Mouse (Mus musculus) thymus, postnatal 14 days (tissue): ENCODE data around the gene Coro6.

ENCODE experiments used
- DNase-seq: peaks from one replicate; pipeline ENCODE4 v3.0.0; 2021

Coro6 gene

GRCm38 (mm10) chr11:77465111-77465510 is 2.9 kb downstream of the Coro6 start:
- no peak for DNase-seq

GRCm38 (mm10) chr11:77466544-77466943 is 4.3 kb downstream of the Coro6 start:
- no peak for DNase-seq

DNA sequence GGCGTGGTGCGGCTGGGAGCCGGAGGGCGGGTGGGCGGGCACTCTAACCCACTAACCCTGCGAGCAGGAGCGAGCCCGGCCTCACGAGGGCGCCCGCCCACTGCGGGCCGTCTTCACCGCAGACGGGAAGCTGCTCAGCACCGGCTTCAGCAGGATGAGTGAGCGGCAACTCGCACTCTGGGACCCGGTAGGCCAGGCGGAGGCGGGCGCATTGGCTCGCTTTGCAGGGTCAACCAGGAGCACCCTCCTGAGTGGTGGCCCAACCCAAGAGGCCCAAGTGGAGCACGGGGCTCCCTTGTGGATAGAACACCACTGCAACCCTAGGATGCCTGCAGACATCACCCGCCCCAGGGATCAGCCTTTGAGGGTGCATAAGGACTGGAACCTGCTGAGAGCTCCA is 4.9 kb downstream of the Coro6 start:
- peak; percentile 95 for DNase-seq

- peak; percentile 90 for DNase-seq
Measured at GRCm38 (mm10) chr11:77467784-77468183, 5.6 kb downstream of the Coro6 start.

DNA sequence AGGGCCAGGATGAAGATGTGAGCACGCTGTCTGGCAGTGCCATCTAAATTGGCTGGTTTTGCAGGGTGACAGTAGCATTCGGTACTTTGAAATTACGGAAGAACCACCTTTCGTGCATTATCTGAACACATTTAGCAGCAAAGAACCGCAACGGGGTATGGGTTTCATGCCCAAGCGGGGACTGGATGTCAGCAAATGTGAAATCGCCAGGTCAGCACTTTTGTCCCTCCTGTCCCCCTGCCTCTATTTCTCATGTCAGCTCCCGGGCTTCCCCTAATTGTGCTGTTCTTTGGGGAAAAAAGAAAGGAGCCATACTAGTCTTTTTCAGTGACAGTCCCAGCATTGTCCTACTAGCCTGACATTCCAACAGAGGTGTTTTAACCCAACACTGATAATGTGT is 6.2 kb downstream of the Coro6 start:
- DNase-seq = no peak

GRCm38 (mm10) chr11:77471407-77471806 is 9.2 kb downstream of the Coro6 start:
- DNase-seq = no peak

DNA sequence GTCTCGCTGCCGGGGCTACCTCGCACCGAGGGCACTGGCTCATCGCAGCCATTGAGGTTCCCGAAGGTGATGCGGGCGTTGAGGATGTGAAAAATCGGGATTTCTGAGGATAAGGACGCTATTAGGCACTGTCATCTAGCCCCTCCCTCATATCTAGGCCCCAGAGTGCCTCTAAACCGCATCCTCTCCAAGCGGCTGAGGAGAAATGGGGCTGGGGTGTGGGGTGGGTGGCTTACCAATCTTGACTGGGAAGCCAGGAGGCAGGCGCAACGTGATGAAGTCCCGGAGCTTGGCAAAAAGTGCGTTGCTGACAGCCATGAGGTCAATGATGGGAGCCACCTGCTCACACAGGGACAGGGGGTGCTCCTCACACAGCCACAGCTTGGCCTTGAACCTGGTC is 10.6 kb downstream of the Coro6 start:
- DNase-seq = no peak

GRCm38 (mm10) chr11:77476216-77476615 is 14.0 kb downstream of the Coro6 start:
- no peak for DNase-seq

DNA sequence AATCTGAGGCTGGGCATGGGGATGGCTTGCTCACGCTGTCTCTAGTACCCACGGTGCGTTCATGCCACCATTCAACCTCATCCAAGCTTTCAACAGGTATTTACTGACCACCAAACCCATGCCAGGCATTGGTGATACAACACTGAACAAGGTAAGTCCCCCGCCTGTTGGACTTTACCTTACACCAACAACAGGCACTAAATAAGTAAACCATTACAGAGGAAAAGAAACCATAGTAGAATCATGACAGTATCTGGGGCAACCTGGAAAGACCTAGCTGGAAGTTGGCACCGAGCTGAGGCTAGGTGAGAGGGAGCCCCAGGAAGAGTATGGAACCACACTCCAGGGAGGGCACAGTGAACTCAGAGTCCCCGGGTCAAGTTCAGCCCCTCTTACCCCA is 14.7 kb downstream of the Coro6 start:
- no peak for DNase-seq

GRCm38 (mm10) chr11:77483043-77483442 is 20.8 kb downstream of the Coro6 start:
- no peak for DNase-seq

DNA sequence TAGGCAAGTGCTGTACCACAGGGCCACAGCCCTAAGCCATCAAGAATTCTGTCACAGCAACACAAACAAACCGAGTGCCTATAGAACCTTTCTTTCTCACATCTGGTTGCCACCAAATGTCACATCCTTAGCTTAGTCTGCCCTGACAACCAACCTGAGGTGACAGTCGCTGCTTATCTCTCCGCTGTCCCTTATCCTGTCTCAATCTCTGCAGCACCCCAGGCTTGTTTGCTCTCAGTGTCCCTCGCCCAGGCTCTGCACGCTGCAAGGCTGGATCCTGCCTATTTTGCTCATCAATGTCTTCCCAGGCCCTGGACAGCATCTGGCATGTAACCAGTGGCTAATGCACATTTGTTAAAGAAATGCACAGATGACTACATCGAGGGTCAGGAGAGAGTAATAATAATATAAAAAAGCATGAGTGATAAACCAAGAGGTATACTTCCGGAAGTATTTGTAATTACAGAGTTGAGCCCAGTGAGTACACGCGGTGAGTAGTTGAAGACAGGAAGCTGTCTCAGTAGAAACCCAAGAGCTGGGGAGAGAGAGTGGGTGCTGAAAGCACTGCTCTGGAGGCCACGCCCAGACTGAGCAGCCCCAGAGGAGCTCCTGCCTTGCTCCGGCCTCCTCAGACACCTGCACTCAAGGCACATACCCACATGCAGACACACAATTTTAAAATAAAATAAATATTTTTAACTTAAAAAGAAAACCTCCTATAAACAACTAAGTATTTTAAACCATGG is 21.5 kb downstream of the Coro6 start:
- DNase-seq = peak; percentile 84

DNA sequence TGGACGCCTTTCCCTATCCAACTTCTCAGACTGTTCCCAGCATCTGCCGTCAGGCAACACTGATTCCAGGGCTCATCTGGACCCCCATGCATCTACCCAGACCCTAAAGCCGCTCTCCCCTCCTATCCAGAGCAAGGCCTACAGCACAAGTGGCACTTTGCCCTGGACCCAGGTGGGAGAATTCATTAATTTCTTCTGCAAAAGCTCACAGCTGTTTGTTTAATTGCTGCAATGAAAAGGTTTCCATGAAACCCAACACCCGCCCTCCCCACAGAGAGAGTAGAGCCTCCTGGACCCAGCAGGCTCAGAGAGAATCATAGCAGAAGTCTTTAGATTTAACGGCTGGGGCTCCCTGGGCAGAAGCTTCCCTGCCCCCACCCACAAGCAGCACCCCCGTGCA is 23.0 kb downstream of the Coro6 start:
- no peak for DNase-seq

DNA sequence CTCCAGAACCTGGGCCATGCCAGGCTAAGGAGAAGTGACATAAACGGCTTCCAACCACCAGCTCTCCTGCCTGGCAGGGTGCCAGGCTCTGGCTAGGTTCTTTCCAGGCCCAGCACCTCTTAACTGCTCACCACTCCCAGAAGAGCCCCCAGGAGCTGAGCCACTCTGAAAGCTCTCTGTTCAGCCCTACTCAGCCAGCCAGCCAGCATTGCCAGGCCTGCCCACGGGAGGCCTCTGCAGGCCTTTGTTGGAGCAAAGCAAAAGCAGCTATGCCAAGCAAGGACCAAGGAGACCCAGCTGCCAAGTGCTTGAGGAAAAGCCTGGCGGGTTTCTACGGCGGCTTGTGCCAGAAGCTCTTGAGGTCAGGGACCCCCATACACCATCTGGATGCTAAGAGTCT is 24.6 kb downstream of the Coro6 start:
- no peak for DNase-seq

- peak; percentile 55 for DNase-seq
Measured at GRCm38 (mm10) chr11:77488771-77489581, 26.8 kb downstream of the Coro6 start.

DNA sequence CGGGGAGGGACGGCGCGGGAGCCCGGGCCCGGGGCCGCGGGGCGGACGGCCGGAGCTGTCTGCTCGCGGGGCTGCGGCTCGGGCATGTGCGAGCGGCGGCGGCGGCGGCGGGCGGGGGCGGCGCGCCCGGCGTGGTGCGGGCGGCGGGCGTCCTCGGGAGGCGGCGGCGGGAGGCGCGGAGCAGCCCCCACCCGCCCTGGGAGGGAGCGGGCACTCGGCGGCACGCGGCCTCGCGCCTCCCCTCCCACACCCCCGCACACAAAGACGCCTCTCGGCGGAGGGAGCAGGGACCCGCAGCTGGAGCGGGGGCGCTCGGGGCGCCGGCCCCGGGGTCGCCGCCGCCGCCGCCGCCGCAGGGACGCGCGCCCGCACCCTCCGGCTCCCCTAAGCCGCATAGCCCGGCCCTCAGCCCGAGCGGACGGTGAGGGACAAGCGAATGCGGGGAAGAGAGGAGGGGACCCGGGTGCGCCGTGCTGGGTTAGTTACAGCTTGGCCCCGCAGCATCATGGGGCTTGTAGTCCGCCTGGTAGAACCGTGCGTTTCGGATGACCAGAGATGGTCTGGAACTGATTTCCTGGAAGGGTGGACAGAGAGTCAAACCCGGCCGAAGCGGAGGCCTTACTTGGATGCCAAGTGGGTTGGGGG is 27.5 kb downstream of the Coro6 start, which contains the start of gene Ankrd13b:
Gene Ankrd13b, minus strand, starts transcription at position 88 of the 645 bp plus-strand sequence.
- DNase-seq = peak; percentile 68

DNA sequence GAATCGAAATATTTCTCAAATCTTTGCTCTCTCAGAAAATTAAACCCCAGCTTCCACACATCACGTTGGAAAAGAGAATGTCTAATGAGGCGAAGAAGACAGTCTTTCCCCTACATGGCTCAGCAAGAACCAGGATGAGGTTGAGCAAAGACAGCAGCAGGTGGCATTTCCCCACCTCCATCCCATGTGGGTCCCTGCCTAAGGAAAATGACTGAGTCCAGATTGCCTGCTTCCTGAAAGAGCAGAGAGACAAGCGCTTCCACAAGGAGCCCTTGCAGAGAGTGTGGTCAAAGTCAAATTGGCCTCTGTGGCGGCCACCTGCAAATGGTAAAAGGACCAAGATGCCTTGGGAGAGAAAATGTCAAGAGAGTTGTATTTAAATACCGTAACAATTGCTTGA is 28.2 kb downstream of the Coro6 start:
- DNase-seq = no peak

DNA sequence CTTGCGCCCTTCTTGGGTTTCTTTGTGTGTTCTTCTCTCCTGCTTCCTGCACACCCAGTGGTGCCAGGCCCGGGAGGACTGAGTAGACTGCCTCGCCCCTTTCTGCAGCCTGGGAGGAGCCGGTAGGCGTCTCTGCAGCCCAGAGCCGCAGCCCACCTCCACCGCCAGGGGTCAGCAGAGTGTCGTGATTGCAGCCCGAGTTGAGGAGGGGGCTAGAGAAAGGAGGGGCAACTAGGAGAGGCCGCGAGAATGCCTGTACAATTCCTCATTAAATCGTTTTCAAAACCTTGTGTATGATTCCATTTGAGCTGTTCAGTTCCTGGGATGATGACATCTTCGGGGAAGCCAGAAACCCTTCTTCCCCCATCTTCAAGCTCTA is 28.9 kb downstream of the Coro6 start:
- peak; percentile 96 for DNase-seq

GRCm38 (mm10) chr11:77491502-77492291 is 29.5 kb downstream of the Coro6 start:
- DNase-seq = peak; percentile 35

- peak; percentile 71 for DNase-seq
Measured at GRCm38 (mm10) chr11:77492311-77492871, 30.2 kb downstream of the Coro6 start.

DNA sequence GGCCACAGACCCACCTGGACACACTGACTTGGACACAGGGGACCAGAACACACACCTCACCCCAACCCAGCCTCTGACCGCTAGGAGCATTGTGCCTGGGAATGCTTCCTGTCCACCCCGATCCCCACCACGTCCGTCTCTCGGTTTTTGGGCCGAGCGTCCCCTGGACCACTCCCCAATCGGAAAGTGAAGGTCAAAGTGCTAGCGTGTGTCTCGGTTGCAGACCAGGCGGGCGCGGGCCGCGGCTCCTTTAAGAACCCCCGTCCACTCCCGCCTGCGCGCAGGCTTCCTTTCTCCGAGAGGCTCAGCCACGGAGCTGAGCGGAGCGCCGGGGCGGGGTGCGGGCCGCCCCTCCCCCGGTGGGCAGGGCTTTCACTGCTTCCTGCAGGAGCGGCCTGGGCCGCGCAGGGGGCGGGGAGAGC is 30.7 kb downstream of the Coro6 start:
- peak; percentile 96 for DNase-seq

DNA sequence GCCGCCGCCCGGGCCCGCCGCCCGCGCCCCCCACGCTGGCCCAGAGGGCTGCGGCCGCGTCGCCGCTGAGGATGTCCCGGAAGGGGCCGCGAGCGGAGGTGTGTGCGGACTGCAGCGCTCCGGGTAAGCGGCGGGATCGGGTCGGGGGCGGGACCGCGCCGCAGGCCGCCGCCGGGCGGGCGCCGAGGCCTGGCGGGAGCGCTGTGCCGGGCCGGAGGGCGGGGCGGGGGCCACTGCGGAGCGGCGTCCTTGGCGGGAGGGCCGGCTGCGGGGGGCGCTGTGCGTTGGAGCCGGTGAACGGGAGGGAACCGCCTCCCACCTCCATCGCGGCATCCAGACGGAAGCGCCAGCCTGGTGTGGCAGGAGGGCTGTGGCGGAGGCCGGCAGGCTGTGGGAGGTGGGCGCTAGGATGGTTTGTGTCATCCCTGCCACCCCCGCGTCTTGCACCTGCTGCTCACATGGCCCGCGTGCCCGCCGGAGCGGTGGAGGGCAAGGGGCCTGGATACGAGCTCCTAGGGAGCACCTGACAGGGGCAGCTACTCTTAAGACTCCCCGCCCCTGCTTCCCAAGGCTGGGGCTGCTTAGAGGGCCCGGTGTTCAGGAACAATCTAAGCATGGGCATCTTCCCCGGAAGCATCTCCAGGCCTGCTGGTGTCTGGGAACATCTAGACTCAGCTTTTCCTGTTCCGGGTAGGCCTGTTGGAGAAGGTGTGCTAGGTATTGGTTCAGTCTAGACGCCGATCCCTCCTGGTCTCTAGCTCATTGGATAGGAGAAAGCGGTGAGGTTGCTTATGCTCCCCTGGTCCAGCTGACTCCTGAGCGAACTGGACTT is 31.5 kb downstream of the Coro6 start, which contains the start of gene Git1:
Gene Git1, plus strand, starts transcription at position 51 of the 832 bp plus-strand sequence.
- peak; percentile 67 for DNase-seq

GRCm38 (mm10) chr11:77494344-77494676 is 32.1 kb downstream of the Coro6 start:
- no peak for DNase-seq
